Mouse (Mus musculus): ENCODE measurements at regions not wholly inside any gene's neighbourhood (a gene's known extent, or its start where the extent isn't known, plus 50 kb on each side); places are given as distances from the start of the nearest gene placed in this dataset.

DNA sequence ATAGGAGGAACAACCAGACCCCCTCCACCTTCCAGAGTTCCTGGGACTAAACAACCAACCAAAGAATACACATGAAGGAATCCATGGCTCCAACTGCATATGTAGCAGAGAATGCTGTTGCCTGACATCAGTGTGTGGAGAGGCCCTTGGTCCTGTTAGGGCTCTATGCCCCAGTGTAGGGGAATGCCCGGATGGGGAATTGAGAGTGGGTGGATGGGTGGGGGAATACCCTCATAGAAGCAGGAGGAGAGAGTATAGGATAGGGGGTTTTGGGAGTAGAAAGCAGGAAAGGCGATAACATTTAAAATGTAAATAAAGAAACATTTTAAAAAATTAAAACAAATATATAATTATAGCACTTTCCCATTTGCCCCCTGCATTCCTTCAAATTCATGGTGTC is 995.0 kb downstream of the Tbl1xr1 start (continued):
- no peak for TF ChIP-seq GABPA (IDR thresholded peaks at IDR 0.05; ENCODE audit: insufficient replicate concordance, low read depth, low read length)
- TF ChIP-seq MXI1 (IDR thresholded peaks at IDR 0.05; ENCODE audit: low read depth, low read length): peak; percentile 71; the same call in 1 of the 2 replicates
- no peak for TF ChIP-seq POLR2A (IDR thresholded peaks at IDR 0.05; ENCODE audit: low read depth, low read length)
- TF ChIP-seq MEF2A (IDR thresholded peaks at IDR 0.05; ENCODE audit: borderline replicate concordance, low read depth, low read length): peak; percentile 83
- TF ChIP-seq SIN3A (IDR thresholded peaks at IDR 0.05; ENCODE audit: low read length): peak; percentile 63
- no peak for TF ChIP-seq KAT2A (IDR thresholded peaks at IDR 0.05; ENCODE audit: insufficient replicate concordance, low read length)
- peak; percentile 41; the same call in 1 of the 2 replicates for TF ChIP-seq ZMIZ1 (IDR thresholded peaks at IDR 0.05; ENCODE audit: low read depth, low read length)
- TF ChIP-seq NELFE (IDR thresholded peaks at IDR 0.05; ENCODE audit: low read depth, low read length): 0 out of 2 replicates have a peak, but pooled peaks have one; percentile 34
- peak; percentile 95 for TF ChIP-seq EP300 (IDR thresholded peaks at IDR 0.05; ENCODE audit: low read length)
- no peak for TF ChIP-seq JUND (conservative IDR thresholded peaks at IDR 0.05; ENCODE audit: low read depth, low read length)
- TF ChIP-seq ZC3H11A (IDR thresholded peaks at IDR 0.05; ENCODE audit: low read depth, low read length): no peak
